In genomic region chr10:99552836-99553540, GRCm38 (mm10) we compare ENCODE assay signal across 12 mouse cellular contexts.
DNase-seq lines count a peak whose midpoint lies in the region; ATAC-seq and TF ChIP-seq lines count a peak whose summit lies in the region.
"Had no signal": no experiment of that assay in that cellular context is flagged by ENCODE, and none has a peak within 500 bp of the region (broad histone marks: within the 10 kb centered on the region; RNA-seq: fewer than 3 reads in every experiment).

No protein-coding gene starts in this region.

- no peaks in the 10 kb centered on the region for H3K4me1 ChIP-seq in hindbrain, embryonic 16.5 days (ENCODE audit: control insufficient read depth, insufficient read depth, low read depth, low read length)
- no peaks in the 10 kb centered on the region for H3K4me1 ChIP-seq in hindbrain, embryonic 12.5 days
- H3K4me1 ChIP-seq in forebrain, postnatal 0 days (ENCODE audit: insufficient read depth), result no peaks in the 10 kb centered on the region
- H3K4me1 ChIP-seq: lung, embryonic 15.5 days had no signal

- 84% methylated on average over 12 of the region's 12 CpGs for WGBS in hindbrain, embryonic 16.5 days
- 83% methylated on average over 12 of the region's 12 CpGs for WGBS in hindbrain, embryonic 12.5 days
- 60% methylated on average over 12 of the region's 12 CpGs for WGBS in forebrain, postnatal 0 days

- no peak overlapping the region for H3K27ac ChIP-seq in hindbrain, embryonic 16.5 days (ENCODE audit: low read depth, low read length)
- H3K27ac ChIP-seq in hindbrain, embryonic 12.5 days, result no peak overlapping the region
- H3K27ac ChIP-seq in forebrain, postnatal 0 days (ENCODE audit: low read depth, low read length), result peak overlapping the region; percentile 58; the same call in 1 of the 2 replicates
- H3K27ac ChIP-seq: lung, embryonic 15.5 days had no signal

- no peaks in the 10 kb centered on the region for H3K27me3 ChIP-seq in hindbrain, embryonic 16.5 days (replicated peaks; ENCODE audit: control insufficient read depth, insufficient read depth, low read length)
- no peaks in the 10 kb centered on the region for H3K27me3 ChIP-seq in hindbrain, embryonic 12.5 days
- no peaks in the 10 kb centered on the region for H3K27me3 ChIP-seq in forebrain, postnatal 0 days (ENCODE audit: insufficient read depth, low read length)
- H3K27me3 ChIP-seq: lung, embryonic 15.5 days; Patski had no signal

- DNase-seq in retina, postnatal 1 day, result peak; percentile 61
- DNase-seq in retina, embryonic 14.5 days (ENCODE audit: low spot score), result no peak
- peak; percentile 86 for DNase-seq in forebrain, postnatal 0 days
- DNase-seq in left cerebral cortex, postnatal 4 days, result peak; percentile 26
- DNase-seq in embryo, embryonic 9.5 days (ENCODE audit: extremely low spot score), result no peak
- no peak for DNase-seq in urinary bladder, adult 18-20 months (ENCODE audit: low spot score in 2 of 2)

- no peaks in the 10 kb centered on the region for H3K9me3 ChIP-seq in hindbrain, embryonic 16.5 days (ENCODE audit: control insufficient read depth, low read length)
- H3K9me3 ChIP-seq in hindbrain, embryonic 12.5 days (replicated peaks), result no peaks in the 10 kb centered on the region
- no peaks in the 10 kb centered on the region for H3K9me3 ChIP-seq in forebrain, postnatal 0 days (ENCODE audit: low read length)
- H3K9me3 ChIP-seq: lung, embryonic 15.5 days had no signal

- H3K36me3 ChIP-seq in hindbrain, embryonic 16.5 days (ENCODE audit: control insufficient read depth, insufficient read depth, low read length), result no peaks in the 10 kb centered on the region
- H3K36me3 ChIP-seq in hindbrain, embryonic 12.5 days, result no peaks in the 10 kb centered on the region
- no peaks in the 10 kb centered on the region for H3K36me3 ChIP-seq in forebrain, postnatal 0 days (ENCODE audit: insufficient read depth)
- H3K36me3 ChIP-seq: lung, embryonic 15.5 days had no signal

- H3K4me2 ChIP-seq in hindbrain, embryonic 16.5 days (ENCODE audit: low read length), result no peak overlapping the region
- no peak overlapping the region for H3K4me2 ChIP-seq in hindbrain, embryonic 12.5 days (replicated peaks)
- no peak overlapping the region for H3K4me2 ChIP-seq in forebrain, postnatal 0 days (ENCODE audit: low read depth)
- H3K4me2 ChIP-seq: lung, embryonic 15.5 days had no signal

- no peak overlapping the region for H3K4me3 ChIP-seq in hindbrain, embryonic 16.5 days (ENCODE audit: low read length)
- no peak overlapping the region for H3K4me3 ChIP-seq in hindbrain, embryonic 12.5 days
- no peak overlapping the region for H3K4me3 ChIP-seq in forebrain, postnatal 0 days (ENCODE audit: low read depth, low read length)
- H3K4me3 ChIP-seq: erythroblast, embryonic 14.5 days; lung, embryonic 15.5 days; myocyte had no signal

- intact Hi-C loops in left cerebral cortex, postnatal 4 days (cut with DNase I), result no loop called here

- no peak for TF ChIP-seq CTCF in forebrain, postnatal 0 days (IDR thresholded peaks at IDR 0.05; ENCODE audit: low read depth)

- peak; percentile 50; the same call in 1 of the 2 replicates for ATAC-seq in hindbrain, embryonic 16.5 days
- ATAC-seq in hindbrain, embryonic 12.5 days (ENCODE audit: low FRiP score), result no peak
- ATAC-seq in forebrain, postnatal 0 days, result peak; percentile 85

- H3K9ac ChIP-seq in hindbrain, embryonic 16.5 days (ENCODE audit: low read depth, low read length), result no peak overlapping the region
- no peak overlapping the region for H3K9ac ChIP-seq in hindbrain, embryonic 12.5 days
- H3K9ac ChIP-seq in forebrain, postnatal 0 days, result no peak overlapping the region
- H3K9ac ChIP-seq: lung, embryonic 15.5 days had no signal

Comparison
In these comparisons a context has a peak if more than half of its experiments do, and no peak if none do; other contexts are left out.
1. DNase-seq: peak in retina, postnatal 1 day (single experiment), forebrain, postnatal 0 days (single experiment) and left cerebral cortex, postnatal 4 days (single experiment); none in retina, embryonic 14.5 days (single experiment), embryo, embryonic 9.5 days (single experiment) and urinary bladder, adult 18-20 months (0 of 2).